Mouse (Mus musculus) layer of hippocampus, postnatal 14 days (tissue): ENCODE results near the gene Slc7a5. TPM values are rescaled to one million over a fixed set of nuclear protein-coding genes. Genes with fewer than 3 reads are reported as not detected.
A peak's percentile ranks its signal among the peaks of the same experiment; 100 is the strongest.

Source experiments
- DNase-seq, 2 experiments: peaks; one replicate each; pipeline ENCODE4 v3.0.0; 2021 to 2022; ENCODE audit warnings: low spot score in 2 of 2, mixed read lengths in 1 of 2
- total RNA-seq, 2 experiments: library from RNA; stranded (reverse); gene quantifications; 2 replicates each; pipeline ENCODE4 v1.2.3; 2021

Gene Slc7a5
- total RNA-seq, 2 experiments from 2014 or later: 133 to 140 TPM

GRCm38 (mm10) chr8:121852464-121852863, 55.0 kb downstream of the Slc7a5 start:
- DNase-seq: no peak

GRCm38 (mm10) chr8:121851716-121852115, 55.8 kb downstream of the Slc7a5 start:
- no peak for DNase-seq

GRCm38 (mm10) chr8:121850821-121851470, 56.5 kb downstream of the Slc7a5 start:
- DNase-seq: peak; percentile 96 to 98

GRCm38 (mm10) chr8:121850436-121850820, 57.1 kb downstream of the Slc7a5 start:
- DNase-seq: no peak

- DNase-seq: peak; percentile 74 to 81
These were observed 57.5 kb downstream of the Slc7a5 start for GRCm38 (mm10) chr8:121850018-121850417.

GRCm38 (mm10) chr8:121849303-121849702, 58.2 kb downstream of the Slc7a5 start:
- no peak for DNase-seq

GRCm38 (mm10) chr8:121848495-121848894, 59.0 kb downstream of the Slc7a5 start:
- no peak for DNase-seq

GRCm38 (mm10) chr8:121847987-121848386, 59.5 kb downstream of the Slc7a5 start:
- DNase-seq: no peak

- DNase-seq: no peak
These were observed 60.2 kb downstream of the Slc7a5 start for GRCm38 (mm10) chr8:121847261-121847822.

GRCm38 (mm10) chr8:121846815-121847214, 60.7 kb downstream of the Slc7a5 start:
- DNase-seq: no peak

- DNase-seq: no peak
These were observed 62.7 kb downstream of the Slc7a5 start for GRCm38 (mm10) chr8:121844765-121845164.

- no peak for DNase-seq
These were observed 64.2 kb downstream of the Slc7a5 start for GRCm38 (mm10) chr8:121843184-121843733.

- DNase-seq: no peak
These were observed 65.2 kb downstream of the Slc7a5 start for GRCm38 (mm10) chr8:121842064-121842955.

GRCm38 (mm10) chr8:121841242-121841641, 66.3 kb downstream of the Slc7a5 start:
- DNase-seq: peak; percentile 58 to 63

GRCm38 (mm10) chr8:121832503-121832902, 75.0 kb downstream of the Slc7a5 start:
- DNase-seq: peak; percentile 75 to 81

- DNase-seq: no peak
These were observed 75.4 kb downstream of the Slc7a5 start for GRCm38 (mm10) chr8:121832061-121832460.

Other genes starting within 250 kb of the Slc7a5 start
- gene Jph3, start 178.1 kb downstream of the Slc7a5 start, total RNA-seq: 100 to 1,000 TPM; 212 to 217 TPM
- gene Klhdc4, start 78.1 kb downstream of the Slc7a5 start, total RNA-seq: 10 to 100 TPM; 28.0 to 30.7 TPM
- gene Car5a, start 37.2 kb upstream of the Slc7a5 start, total RNA-seq: not detected
- 10 to 100 TPM; 27.1 to 43.0 TPM for gene Banp, start 42.1 kb upstream of the Slc7a5 start, total RNA-seq